In the genomic region with DNA sequence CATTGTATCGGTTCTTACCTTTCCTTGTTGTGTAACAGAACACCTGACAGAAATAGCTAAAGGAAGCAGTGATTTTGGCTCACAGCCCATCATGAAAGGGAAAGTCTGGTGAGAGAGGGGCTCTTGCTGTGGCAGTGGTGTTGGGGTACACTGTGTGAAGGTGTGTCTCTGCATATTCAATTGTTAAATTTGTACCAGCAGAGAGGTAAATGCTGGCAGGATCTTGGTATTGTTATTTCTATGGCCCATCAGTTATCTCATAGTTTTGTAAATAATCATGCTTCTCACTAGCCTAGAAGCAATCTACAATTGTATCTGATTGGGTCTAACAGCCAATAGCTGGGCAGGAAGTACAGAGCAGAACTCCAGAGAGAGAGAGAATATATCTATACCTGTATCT, we compare ENCODE assay signal across 16 mouse cellular contexts.
"Had no signal": no experiment of that assay in that cellular context is flagged by ENCODE, and none has a peak within 500 bp of the region (broad histone marks: within the 10 kb centered on the region; RNA-seq: fewer than 3 reads in every experiment).

No protein-coding gene starts in this region.

- H3K9me3 ChIP-seq: neural tube, embryonic 13.5 days; neural tube, embryonic 15.5 days; stomach, embryonic 15.5 days had no signal

- H3K27ac ChIP-seq: neural tube, embryonic 13.5 days; neural tube, embryonic 15.5 days; stomach, embryonic 15.5 days; stomach, postnatal 0 days had no signal

- H3K27me3 ChIP-seq: neural tube, embryonic 13.5 days; neural tube, embryonic 15.5 days; stomach, embryonic 15.5 days had no signal

- H3K9ac ChIP-seq: neural tube, embryonic 13.5 days; neural tube, embryonic 15.5 days; stomach, embryonic 15.5 days had no signal

- H3K4me1 ChIP-seq: neural tube, embryonic 13.5 days; neural tube, embryonic 15.5 days; stomach, embryonic 15.5 days had no signal

- H3K4me3 ChIP-seq: neural tube, embryonic 13.5 days; neural tube, embryonic 15.5 days; stomach, embryonic 15.5 days had no signal

- DNase-seq: retina, postnatal 1 day; right cerebral cortex, adult 18-20 months; right cerebral cortex, postnatal 14 days; right cerebral cortex, postnatal 25 days; right cerebral cortex, postnatal 4 days; spleen, adult 18-20 months; thymus, adult 18-20 months; thymus, adult 2 months; thymus, postnatal 14 days; thymus, postnatal 25 days; thymus, postnatal 36 days; thymus, postnatal 4 days had no signal

- H3K4me2 ChIP-seq: neural tube, embryonic 13.5 days; neural tube, embryonic 15.5 days; stomach, embryonic 15.5 days had no signal

- H3K36me3 ChIP-seq: neural tube, embryonic 13.5 days; neural tube, embryonic 15.5 days; stomach, embryonic 15.5 days had no signal
